9 mouse cellular contexts compared by ENCODE assay signal in genomic region chr2:137732410-137732809, GRCm38 (mm10).
DNase-seq lines count a peak whose midpoint lies in the region; ATAC-seq and TF ChIP-seq lines count a peak whose summit lies in the region.
"Had no signal": no experiment of that assay in that cellular context is flagged by ENCODE, and none has a peak within 500 bp of the region (broad histone marks: within the 10 kb centered on the region; RNA-seq: fewer than 3 reads in every experiment).

No protein-coding gene starts in this region.

- TF ChIP-seq CTCF in left cerebral cortex, adult 2 months (IDR thresholded peaks at IDR 0.05) = peak; percentile 83

- peak; percentile 72 for DNase-seq in forebrain, embryonic 14.5 days (ENCODE audit: low spot score)
- peak; percentile 25 for DNase-seq in right cerebral cortex, adult 18-20 months
- no peak for DNase-seq in right cerebral cortex, postnatal 4 days
- peak; percentile 14 for DNase-seq in gonadal fat pad, adult 2 months (ENCODE audit: low read depth)
- DNase-seq in left cerebral cortex, adult 2 months (ENCODE audit: extremely low spot score in 1 of 2, low spot score in 2 of 2) = peak in 1 of 2 experiments; percentile 17
- DNase-seq in skeletal muscle tissue, adult 2 months (ENCODE audit: low read depth, low spot score) = peak; percentile 47
- DNase-seq in testis, postnatal 10 days (ENCODE audit: low spot score) = no peak

- peaks cover 9% of the 10 kb centered on the region for H3K4me1 ChIP-seq in forebrain, embryonic 14.5 days (ENCODE audit: control insufficient read depth, insufficient read depth, low read length)
- H3K4me1 ChIP-seq in forebrain, embryonic 12.5 days = peaks cover 21% of the 10 kb centered on the region

- H3K27ac ChIP-seq in forebrain, embryonic 14.5 days (ENCODE audit: low read depth, low read length) = no peak overlapping the region
- H3K27ac ChIP-seq in forebrain, embryonic 12.5 days = no peak overlapping the region
- no peak overlapping the region for H3K27ac ChIP-seq in left cerebral cortex, adult 2 months

- ATAC-seq in forebrain, embryonic 14.5 days = peak; percentile 40; the same call in 1 of the 2 replicates
- no peak for ATAC-seq in forebrain, embryonic 12.5 days (ENCODE audit: low FRiP score)

- no peak overlapping the region for H3K9ac ChIP-seq in forebrain, embryonic 14.5 days (ENCODE audit: low read length)
- no peak overlapping the region for H3K9ac ChIP-seq in forebrain, embryonic 12.5 days

- intact Hi-C loops in left cerebral cortex, adult 2 months (cut with DNase I) = loop anchor here (1.0 to 5.0 kb wide), 4 partner anchors 210 to 818 kb away; no protein-coding TSS in a partner anchor

- no peak overlapping the region for H3K4me3 ChIP-seq in forebrain, embryonic 14.5 days (ENCODE audit: low read depth, low read length)
- H3K4me3 ChIP-seq in forebrain, embryonic 12.5 days (replicated peaks) = no peak overlapping the region
- no peak overlapping the region for H3K4me3 ChIP-seq in left cerebral cortex, adult 2 months
- H3K4me3 ChIP-seq: erythroblast, embryonic 14.5 days had no signal

- H3K36me3 ChIP-seq in forebrain, embryonic 14.5 days (ENCODE audit: control insufficient read depth, insufficient read depth, low read length) = no peaks in the 10 kb centered on the region
- H3K36me3 ChIP-seq in forebrain, embryonic 12.5 days (replicated peaks) = no peaks in the 10 kb centered on the region

- WGBS in forebrain, embryonic 14.5 days = 9% methylated on average over 2 of the region's 2 CpGs
- WGBS in forebrain, embryonic 12.5 days = 10% methylated on average over 2 of the region's 2 CpGs

- no peaks in the 10 kb centered on the region for H3K9me3 ChIP-seq in forebrain, embryonic 14.5 days (replicated peaks; ENCODE audit: control insufficient read depth, low read length)
- no peaks in the 10 kb centered on the region for H3K9me3 ChIP-seq in forebrain, embryonic 12.5 days

- no peaks in the 10 kb centered on the region for H3K27me3 ChIP-seq in forebrain, embryonic 14.5 days (replicated peaks; ENCODE audit: control insufficient read depth, insufficient read depth, low read length)
- H3K27me3 ChIP-seq in forebrain, embryonic 12.5 days = 0 out of 2 replicates have a peak, but pooled peaks cover 6% of the 10 kb centered on the region

- H3K4me2 ChIP-seq in forebrain, embryonic 14.5 days (ENCODE audit: low read length) = no peak overlapping the region
- no peak overlapping the region for H3K4me2 ChIP-seq in forebrain, embryonic 12.5 days

Comparison
In these comparisons a context has a peak if more than half of its experiments do, and no peak if none do; other contexts are left out.
1. DNase-seq: peak in forebrain, embryonic 14.5 days (single experiment), right cerebral cortex, adult 18-20 months (single experiment), gonadal fat pad, adult 2 months (single experiment) and skeletal muscle tissue, adult 2 months (single experiment); none in right cerebral cortex, postnatal 4 days (single experiment) and testis, postnatal 10 days (single experiment).